Mouse (Mus musculus) intestine, postnatal 0 days (tissue): ENCODE data around the gene Pik3cd. TPM values are rescaled to one million over a fixed set of nuclear protein-coding genes. Genes with fewer than 3 reads are reported as not detected.

Experiments
- ATAC-seq: fragments of 200-750 bp; cut with Nextera tagmentation; 2 replicates; pipeline ENCODE4 v1.8.0; 2017; ENCODE audit warnings: mild to moderate bottlenecking, moderate TSS enrichment, moderate library complexity
- H3K27ac ChIP-seq: fragments of 300-500 bp; sonication (generic); 2 replicates; pipeline ENCODE4 v1.5.1; 2014; ENCODE audit warnings: mild to moderate bottlenecking, low read depth, low read length, moderate library complexity
- H3K27me3 ChIP-seq: fragments of 300-500 bp; sonication (generic); replicated peaks from 2 replicates; pipeline ENCODE4 v1.6.1; 2014; ENCODE audit warnings: low read length, mixed read lengths; ENCODE audit not compliant: control insufficient read depth, insufficient read depth
- H3K36me3 ChIP-seq: fragments of 300-500 bp; sonication (generic); 2 replicates; pipeline ENCODE4 v1.6.1; 2014; ENCODE audit warnings: mild to moderate bottlenecking, moderate library complexity; ENCODE audit not compliant: control insufficient read depth, insufficient read depth
- H3K4me1 ChIP-seq: fragments of 300-500 bp; sonication (generic); replicated peaks from 2 replicates; pipeline ENCODE4 v1.6.1; 2014; ENCODE audit warnings: antibody characterized with exemption, low read length, mixed read lengths; ENCODE audit not compliant: control insufficient read depth, insufficient read depth
- H3K4me2 ChIP-seq: fragments of 300-500 bp; sonication (generic); replicated peaks from 2 replicates; pipeline ENCODE4 v1.6.1; 2014; ENCODE audit warnings: low read depth, mild to moderate bottlenecking, moderate library complexity
- H3K4me3 ChIP-seq: fragments of 300-500 bp; sonication (generic); 2 replicates; pipeline ENCODE4 v1.5.1; 2014; ENCODE audit warnings: low read depth, low read length
- H3K9ac ChIP-seq: fragments of 300-500 bp; sonication (generic); 2 replicates; pipeline ENCODE4 v1.6.1; 2014; ENCODE audit warnings: mild to moderate bottlenecking, low read depth, low read length
- H3K9me3 ChIP-seq: fragments of 300-500 bp; sonication (generic); 2 replicates; pipeline ENCODE4 v1.6.1; 2016; ENCODE audit warnings: mixed run types; ENCODE audit not compliant: control insufficient read depth
- CTCF ChIP-seq: sonication (generic); IDR thresholded peaks from 2 replicates; pipeline ENCODE4 v1.5.1; 2016; ENCODE audit warnings: low read depth, mild to moderate bottlenecking, control low read depth, antibody characterized with exemption, moderate library complexity
- WGBS: fragments of 180-500 bp; shearing (Covaris S2); extraction: QIAGEN DNeasy Blood & Tissue Kit; methylation state at CpG from one replicate; pipeline ENCODE4 v1.1.7; 2014; 5-methylcytosine and 5-hydroxymethylcytosine counted together
- polyA plus RNA-seq: library from polyadenylated mRNA; unstranded; fragments of >200 nt; fragmentation: Nextera tagmentation; extraction: Ambion mirVana; gene quantifications from 2 replicates; pipeline ENCODE4 v1.2.1, GENCODE M21; 2015

Gene Pik3cd
- polyA plus RNA-seq, 1 experiment from 2014 or later = 2.5 TPM

DNA sequence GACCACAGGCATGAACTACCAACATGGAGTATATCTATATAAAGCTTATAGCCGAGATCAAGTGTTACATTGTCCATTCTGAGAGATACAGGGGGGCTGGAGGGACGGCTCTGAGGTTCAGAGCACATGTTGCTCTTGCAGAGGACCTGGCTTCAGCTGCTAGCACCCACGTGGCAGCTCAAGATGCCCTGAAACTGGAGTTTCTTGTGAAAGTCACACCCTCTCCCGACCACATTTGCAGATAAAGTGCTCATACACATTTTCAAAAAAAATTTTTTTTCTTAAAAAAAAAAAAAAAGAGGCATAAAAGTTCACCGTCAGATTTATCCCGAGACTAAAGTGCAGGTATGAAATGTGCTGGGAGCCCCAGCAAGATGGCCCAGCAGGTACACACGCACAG lies 41.8 kb downstream of the Pik3cd start:
- ATAC-seq = no peak
- Histone ChIP-seq H3K9ac (no peak overlapping the region), H3K4me1 (no peaks in the 10 kb centered on the region), H3K27ac (no peak overlapping the region), H3K9me3 (no peaks in the 10 kb centered on the region), H3K4me2 (no peak overlapping the region), H3K4me3 (no peak overlapping the region), H3K27me3 (no peaks in the 10 kb centered on the region), H3K36me3 (no peaks in the 10 kb centered on the region; the same call in 1 of the 2 replicates)
- 86% methylated on average over 7 of the region's 7 CpGs for WGBS
- TF ChIP-seq CTCF = no peak

DNA sequence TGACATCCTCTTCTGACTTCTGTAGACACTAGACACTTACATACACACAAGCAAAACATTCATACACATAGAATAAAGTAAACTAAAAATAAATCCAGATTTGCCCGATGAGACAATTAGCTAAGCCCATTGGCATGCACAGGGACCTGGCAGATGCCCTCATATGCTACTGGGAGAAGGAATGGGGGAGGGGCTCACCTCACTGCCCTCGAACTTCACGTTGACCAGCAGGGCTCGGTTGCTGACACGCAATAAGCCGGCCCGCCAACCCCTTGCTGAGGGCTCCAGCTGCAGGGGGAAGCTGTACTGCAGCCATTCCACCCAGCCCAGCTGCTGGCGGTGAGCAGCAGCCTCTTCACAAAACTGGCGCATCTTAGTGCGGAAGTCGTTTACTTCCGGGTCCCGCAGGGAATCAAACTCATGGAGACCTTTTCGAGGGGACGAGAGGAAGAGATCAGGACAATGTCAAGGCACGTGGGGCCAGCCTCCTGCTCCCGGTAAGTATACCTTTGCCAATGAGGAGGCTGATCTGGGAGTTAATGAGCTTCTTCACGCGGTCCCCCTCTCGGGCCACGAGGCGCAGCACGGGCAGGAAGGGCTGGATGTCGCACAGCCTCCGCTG lies 42.8 kb downstream of the Pik3cd start:
- Histone ChIP-seq H3K36me3 (no peaks in the 10 kb centered on the region; the same call in 1 of the 2 replicates), H3K4me3 (no peak overlapping the region), H3K4me1 (no peaks in the 10 kb centered on the region), H3K9ac (no peak overlapping the region), H3K27ac (no peak overlapping the region), H3K27me3 (no peaks in the 10 kb centered on the region), H3K9me3 (no peaks in the 10 kb centered on the region), H3K4me2 (no peak overlapping the region; the same call in 1 of the 2 replicates)
- WGBS = 66% methylated on average over 25 of the region's 25 CpGs
- ATAC-seq = no peak
- TF ChIP-seq CTCF = no peak

GRCm38 (mm10) chr4:149657858-149658416 lies 44.4 kb downstream of the Pik3cd start:
- no peak overlapping the region for H3K4me2 ChIP-seq
- peaks cover 10% of the 10 kb centered on the region; the same call in 1 of the 2 replicates for H3K36me3 ChIP-seq
- ATAC-seq = no peak
- WGBS = 70% methylated on average over 11 of the region's 11 CpGs
- no peaks in the 10 kb centered on the region for H3K9me3 ChIP-seq
- H3K4me1 ChIP-seq = no peaks in the 10 kb centered on the region
- no peak overlapping the region for H3K4me3 ChIP-seq
- no peak overlapping the region for H3K27ac ChIP-seq
- H3K9ac ChIP-seq = no peak overlapping the region
- no peaks in the 10 kb centered on the region for H3K27me3 ChIP-seq
- TF ChIP-seq CTCF = no peak

- Histone ChIP-seq H3K9me3 (no peaks in the 10 kb centered on the region), H3K4me3 (no peak overlapping the region), H3K4me2 (no peak overlapping the region), H3K9ac (no peak overlapping the region), H3K27ac (no peak overlapping the region), H3K27me3 (no peaks in the 10 kb centered on the region), H3K4me1 (no peaks in the 10 kb centered on the region), H3K36me3 (peaks cover 17% of the 10 kb centered on the region; the same call in 1 of the 2 replicates)
- TF ChIP-seq CTCF = peak; percentile 88
- no peak for ATAC-seq
- 89% methylated on average over 4 of the region's 4 CpGs for WGBS
Observed at GRCm38 (mm10) chr4:149654232-149654631, 48.1 kb downstream of the Pik3cd start.

GRCm38 (mm10) chr4:149650493-149651193 lies 51.7 kb downstream of the Pik3cd start:
- no peak overlapping the region for H3K27ac ChIP-seq
- H3K27me3 ChIP-seq = no peaks in the 10 kb centered on the region
- 66% methylated on average over 24 of the region's 24 CpGs for WGBS
- no peak overlapping the region for H3K4me2 ChIP-seq
- H3K36me3 ChIP-seq = peaks cover 53% of the 10 kb centered on the region
- TF ChIP-seq CTCF = peak; percentile 86
- ATAC-seq = peak; percentile 50
- H3K4me3 ChIP-seq = no peak overlapping the region
- no peaks in the 10 kb centered on the region for H3K9me3 ChIP-seq
- no peaks in the 10 kb centered on the region for H3K4me1 ChIP-seq
- no peak overlapping the region for H3K9ac ChIP-seq

GRCm38 (mm10) chr4:149648031-149648805 lies 54.2 kb downstream of the Pik3cd start:
- H3K4me3 ChIP-seq = no peak overlapping the region
- H3K36me3 ChIP-seq = peaks cover 64% of the 10 kb centered on the region
- 80% methylated on average over 20 of the region's 20 CpGs for WGBS
- no peaks in the 10 kb centered on the region for H3K9me3 ChIP-seq
- no peak overlapping the region for H3K4me2 ChIP-seq
- no peak overlapping the region for H3K27ac ChIP-seq
- no peak for TF ChIP-seq CTCF
- H3K9ac ChIP-seq = no peak overlapping the region
- no peaks in the 10 kb centered on the region for H3K4me1 ChIP-seq
- no peak for ATAC-seq
- H3K27me3 ChIP-seq = no peaks in the 10 kb centered on the region
